Mouse (Mus musculus) myocyte (in vitro differentiated cells): ENCODE results near the gene Cdc42bpb.

ENCODE experiments used
- CEBPB ChIP-seq: IDR thresholded peaks from 2 replicates; pipeline ENCODE4 v1.6.1; 2011; ENCODE audit warnings: mild to moderate bottlenecking, moderate library complexity; ENCODE audit not compliant: poor library complexity, insufficient read depth, severe bottlenecking
- MAX ChIP-seq: IDR thresholded peaks from one replicate; pipeline ENCODE4 v1.6.1; 2011; ENCODE audit warnings: low read depth, mild to moderate bottlenecking, control low read depth
- MYOD1 ChIP-seq, 3 experiments: IDR thresholded peaks; one replicate each; pipeline ENCODE4 v1.6.1; 2011; ENCODE audit warnings: control low read depth in 2 of 3, low read depth in 2 of 3, mild to moderate bottlenecking in 2 of 3, moderate library complexity in 1 of 3; ENCODE audit not compliant: insufficient read length in 2 of 3, control insufficient read depth in 1 of 3
- MYOG ChIP-seq, 3 experiments: IDR thresholded peaks; one replicate each; pipeline ENCODE4 v1.6.1; 2011; ENCODE audit warnings: control low read depth in 2 of 3, low read depth in 2 of 3, mild to moderate bottlenecking in 2 of 3; ENCODE audit not compliant: insufficient read length in 2 of 3, control insufficient read depth in 1 of 3, insufficient read depth in 1 of 3
- POLR2A ChIP-seq: IDR thresholded peaks from one replicate; pipeline ENCODE4 v1.6.1; 2011; ENCODE audit warnings: low read depth, mild to moderate bottlenecking, control low read depth, moderate library complexity; ENCODE audit not compliant: insufficient read length
- SRF ChIP-seq: IDR thresholded peaks from one replicate; pipeline ENCODE4 v1.6.1; 2011; ENCODE audit warnings: low read depth; ENCODE audit not compliant: control insufficient read depth, insufficient read length
- TCF12 ChIP-seq: IDR thresholded peaks from one replicate; pipeline ENCODE4 v1.6.1; 2011; ENCODE audit warnings: mild to moderate bottlenecking, control low read depth; ENCODE audit not compliant: poor library complexity, insufficient read depth, severe bottlenecking
- USF1 ChIP-seq: IDR thresholded peaks from one replicate; pipeline ENCODE4 v1.6.1; 2011; ENCODE audit warnings: low read depth, mild to moderate bottlenecking, control low read depth, moderate library complexity

DNA sequence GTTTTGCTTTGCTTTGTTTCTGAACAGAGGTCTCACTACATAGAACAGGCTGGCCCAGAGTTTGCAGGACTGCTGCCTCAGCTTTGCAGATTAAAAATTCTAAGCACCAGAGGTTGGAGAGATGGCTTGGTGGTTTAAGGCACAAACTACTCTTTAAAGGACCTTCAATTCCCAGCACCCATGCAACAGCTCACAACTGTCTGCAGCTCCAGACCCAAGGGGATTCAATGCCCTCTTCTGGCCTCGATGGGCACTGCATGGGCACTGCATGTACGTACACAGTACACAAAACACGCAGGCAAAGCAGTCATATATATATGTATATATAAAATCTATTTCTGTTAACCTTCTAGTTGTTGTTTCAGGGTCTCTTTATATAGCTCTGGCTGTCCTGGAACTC lies 13.3 kb downstream of the Cdc42bpb start:
- TF ChIP-seq USF1 = no peak
- TF ChIP-seq SRF = no peak
- no peak for TF ChIP-seq MYOD1 (IDR thresholded peaks at IDR 0.05; ENCODE audit: control insufficient read depth in 1 of 3, insufficient read length in 2 of 3, low read depth in 2 of 3)
- TF ChIP-seq MYOG (IDR thresholded peaks at IDR 0.05; ENCODE audit: control insufficient read depth in 1 of 3, insufficient read depth in 1 of 3, insufficient read length in 2 of 3, low read depth in 2 of 3) = no peak
- TF ChIP-seq MAX = no peak
- TF ChIP-seq POLR2A = no peak
- TF ChIP-seq TCF12 = no peak
- TF ChIP-seq CEBPB = no peak
